Mouse (Mus musculus): Measurements from ENCODE around the gene Myl9. TPM values are rescaled to one million over a fixed set of nuclear protein-coding genes. Genes with fewer than 3 reads are reported as not detected.

The Myl9 gene
- polyA plus RNA-seq, 1 experiment from 2014 or later, result 40.5 TPM

DNA sequence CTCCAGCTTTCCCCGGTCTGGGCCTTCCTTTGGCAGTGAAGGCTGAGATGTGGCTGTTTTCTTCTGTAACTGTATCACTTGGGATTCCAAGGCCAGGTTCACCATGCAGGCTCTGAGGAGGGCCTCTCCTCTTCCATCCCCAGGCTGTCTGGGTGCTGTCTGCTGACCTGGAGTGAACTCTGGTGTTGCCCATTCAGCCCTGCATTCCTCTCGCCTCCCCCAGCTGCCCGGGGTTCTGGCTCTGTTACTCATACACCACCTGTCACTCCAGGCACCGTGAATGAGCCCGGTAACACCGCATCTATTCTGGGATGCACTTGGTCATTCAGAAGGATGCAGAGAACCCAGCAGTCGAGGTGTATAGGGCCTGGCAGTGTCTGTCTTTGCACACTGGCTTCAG lies 38.4 kb upstream of the Myl9 start:
- H3K9me3 ChIP-seq (replicated peaks; ENCODE audit: control insufficient read depth, low read length), result no peaks in the 10 kb centered on the region
- WGBS, result 58% methylated on average over 7 of the region's 7 CpGs
- no peak overlapping the region for H3K9ac ChIP-seq (ENCODE audit: low read length)
- H3K27ac ChIP-seq (ENCODE audit: low read depth, low read length), result no peak overlapping the region
- no peak overlapping the region for H3K4me2 ChIP-seq (ENCODE audit: low read length)
- DNase-seq (ENCODE audit: low spot score) (no peak), ATAC-seq (no peak)
- H3K4me1 ChIP-seq (ENCODE audit: control insufficient read depth, insufficient read depth, low read length), result no peaks in the 10 kb centered on the region; the same call in 1 of the 2 replicates
- H3K27me3 ChIP-seq (replicated peaks; ENCODE audit: control insufficient read depth, insufficient read depth, low read length), result no peaks in the 10 kb centered on the region
- H3K36me3 ChIP-seq (ENCODE audit: control insufficient read depth, insufficient read depth, low read length), result 0 out of 2 replicates have a peak, but pooled peaks cover 11% of the 10 kb centered on the region
- H3K4me3 ChIP-seq (ENCODE audit: low read depth, low read length), result no peak overlapping the region

DNA sequence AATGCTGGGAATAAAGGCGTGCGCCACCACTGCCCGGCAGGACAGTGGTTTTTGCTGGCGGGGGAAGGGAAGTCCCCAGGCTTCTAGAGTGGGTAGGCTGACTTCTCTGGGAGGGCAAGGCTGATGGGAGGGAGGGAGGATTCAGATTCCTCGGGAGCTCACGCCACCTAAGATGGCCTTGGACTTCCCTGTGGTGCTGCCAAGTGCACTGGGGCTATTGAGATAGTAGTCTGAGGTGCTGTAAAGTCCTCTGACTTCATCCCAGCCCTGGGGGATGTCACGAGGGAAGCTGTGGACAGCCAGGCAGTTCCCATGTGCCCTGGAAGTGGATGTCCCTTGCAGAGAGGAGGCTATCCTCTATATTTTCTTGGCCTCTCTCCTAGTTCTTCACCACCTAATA lies 37.2 kb upstream of the Myl9 start:
- H3K4me2 ChIP-seq (ENCODE audit: low read length), result no peak overlapping the region
- ATAC-seq, result no peak
- no peaks in the 10 kb centered on the region for H3K9me3 ChIP-seq (replicated peaks; ENCODE audit: control insufficient read depth, low read length)
- H3K9ac ChIP-seq (ENCODE audit: low read length), result no peak overlapping the region
- no peak for DNase-seq (ENCODE audit: low spot score)
- H3K27me3 ChIP-seq (replicated peaks; ENCODE audit: control insufficient read depth, insufficient read depth, low read length), result no peaks in the 10 kb centered on the region
- no peak overlapping the region for H3K4me3 ChIP-seq (ENCODE audit: low read depth, low read length)
- WGBS, result 83% methylated on average over 7 of the region's 7 CpGs
- H3K27ac ChIP-seq (ENCODE audit: low read depth, low read length), result no peak overlapping the region
- H3K4me1 ChIP-seq (ENCODE audit: control insufficient read depth, insufficient read depth, low read length), result no peaks in the 10 kb centered on the region; the same call in 1 of the 2 replicates
- 0 out of 2 replicates have a peak, but pooled peaks cover 5% of the 10 kb centered on the region for H3K36me3 ChIP-seq (ENCODE audit: control insufficient read depth, insufficient read depth, low read length)

- Histone ChIP-seq H3K36me3 (ENCODE audit: control insufficient read depth, insufficient read depth, low read length) (peaks cover 18% of the 10 kb centered on the region), H3K4me1 (ENCODE audit: control insufficient read depth, insufficient read depth, low read length) (no peaks in the 10 kb centered on the region; the same call in 1 of the 2 replicates), H3K9me3 (replicated peaks; ENCODE audit: control insufficient read depth, low read length) (no peaks in the 10 kb centered on the region), H3K4me2 (ENCODE audit: low read length) (no peak overlapping the region), H3K9ac (ENCODE audit: low read length) (no peak overlapping the region), H3K4me3 (ENCODE audit: low read depth, low read length) (no peak overlapping the region), H3K27me3 (replicated peaks; ENCODE audit: control insufficient read depth, insufficient read depth, low read length) (no peaks in the 10 kb centered on the region), H3K27ac (ENCODE audit: low read depth, low read length) (no peak overlapping the region)
- WGBS, result 91% methylated on average over 9 of the region's 9 CpGs
- ATAC-seq (no peak), DNase-seq (ENCODE audit: low spot score) (no peak)
Measured at GRCm38 (mm10) chr2:156741265-156741664, 34.0 kb upstream of the Myl9 start.

DNA sequence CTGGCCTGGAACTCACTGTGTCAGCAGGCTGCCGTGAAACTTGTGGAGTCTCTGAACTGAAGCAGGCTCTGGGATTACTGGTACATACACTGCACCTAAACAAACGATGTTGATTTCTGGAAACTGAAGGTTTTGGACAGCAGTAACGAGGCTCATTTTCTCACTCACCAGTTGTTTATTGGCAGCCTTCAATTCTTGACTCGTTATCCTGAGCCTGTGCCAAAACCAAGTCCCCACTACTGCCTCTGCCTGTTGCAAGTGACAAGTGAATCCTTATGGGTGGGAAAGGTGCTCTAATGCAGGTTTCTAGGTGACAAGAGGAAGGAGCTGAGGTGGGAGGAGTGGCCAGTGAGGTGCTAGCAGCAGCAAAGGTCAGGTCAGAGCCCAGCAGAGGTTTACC lies 33.2 kb upstream of the Myl9 start:
- H3K4me2 ChIP-seq (ENCODE audit: low read length), result no peak overlapping the region
- no peak for DNase-seq (ENCODE audit: low spot score)
- no peaks in the 10 kb centered on the region; the same call in 1 of the 2 replicates for H3K4me1 ChIP-seq (ENCODE audit: control insufficient read depth, insufficient read depth, low read length)
- H3K27me3 ChIP-seq (replicated peaks; ENCODE audit: control insufficient read depth, insufficient read depth, low read length), result no peaks in the 10 kb centered on the region
- H3K36me3 ChIP-seq (ENCODE audit: control insufficient read depth, insufficient read depth, low read length), result peaks cover 21% of the 10 kb centered on the region
- H3K27ac ChIP-seq (ENCODE audit: low read depth, low read length), result no peak overlapping the region
- no peak overlapping the region for H3K4me3 ChIP-seq (ENCODE audit: low read depth, low read length)
- H3K9ac ChIP-seq (ENCODE audit: low read length), result no peak overlapping the region
- 19% methylated on average over 4 of the region's 4 CpGs for WGBS
- ATAC-seq, result no peak
- H3K9me3 ChIP-seq (replicated peaks; ENCODE audit: control insufficient read depth, low read length), result no peaks in the 10 kb centered on the region

DNA sequence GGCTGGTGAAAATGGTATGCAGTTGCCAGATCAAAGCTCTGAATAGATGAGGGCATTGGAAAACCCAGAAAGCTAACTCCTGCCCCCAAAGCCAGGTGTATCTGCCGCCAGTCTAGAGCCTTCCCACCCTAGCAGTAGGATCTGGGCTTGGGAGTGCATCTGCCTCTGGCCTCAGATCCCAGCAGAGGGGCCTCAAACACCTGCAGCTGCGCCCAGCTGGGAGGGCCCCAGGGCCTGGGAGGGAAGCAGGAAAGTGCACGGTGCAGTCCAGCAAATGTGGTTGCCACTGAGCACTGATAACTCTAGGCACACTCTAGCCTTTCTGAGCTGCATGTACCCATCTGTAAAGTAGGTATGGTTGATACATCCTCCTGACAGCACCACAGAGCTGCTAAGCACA lies 32.0 kb upstream of the Myl9 start:
- Histone ChIP-seq H3K4me1 (ENCODE audit: control insufficient read depth, insufficient read depth, low read length) (no peaks in the 10 kb centered on the region; the same call in 1 of the 2 replicates), H3K36me3 (ENCODE audit: control insufficient read depth, insufficient read depth, low read length) (peaks cover 33% of the 10 kb centered on the region), H3K9ac (ENCODE audit: low read length) (no peak overlapping the region), H3K27me3 (replicated peaks; ENCODE audit: control insufficient read depth, insufficient read depth, low read length) (no peaks in the 10 kb centered on the region), H3K9me3 (replicated peaks; ENCODE audit: control insufficient read depth, low read length) (no peaks in the 10 kb centered on the region), H3K27ac (ENCODE audit: low read depth, low read length) (no peak overlapping the region; the same call in 1 of the 2 replicates), H3K4me2 (ENCODE audit: low read length) (no peak overlapping the region), H3K4me3 (ENCODE audit: low read depth, low read length) (no peak overlapping the region)
- ATAC-seq, result no peak
- DNase-seq (ENCODE audit: low spot score), result no peak
- WGBS, result 78% methylated on average over 3 of the region's 3 CpGs

DNA sequence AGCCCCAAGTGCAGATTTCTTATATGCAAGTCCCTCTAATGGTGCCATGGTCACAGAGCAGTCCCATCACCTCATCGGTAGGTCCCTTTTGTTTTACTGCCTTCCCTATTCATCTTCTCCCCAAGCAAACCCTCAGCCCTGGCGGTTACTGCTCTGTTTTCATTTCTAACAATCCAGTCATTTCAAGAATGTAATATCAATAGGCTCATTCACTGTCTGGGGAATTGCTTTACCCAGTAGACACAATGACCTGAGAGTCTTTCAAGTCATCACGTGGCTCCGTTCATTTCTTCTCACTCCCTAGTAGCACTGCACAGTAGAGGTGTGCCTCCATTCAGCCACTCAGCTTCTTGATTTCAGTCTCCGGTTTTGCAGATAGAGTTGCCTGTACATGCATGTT lies 30.8 kb upstream of the Myl9 start:
- H3K9me3 ChIP-seq (replicated peaks; ENCODE audit: control insufficient read depth, low read length), result no peaks in the 10 kb centered on the region
- DNase-seq (ENCODE audit: low spot score) (no peak), ATAC-seq (no peak)
- H3K36me3 ChIP-seq (ENCODE audit: control insufficient read depth, insufficient read depth, low read length), result peaks cover 44% of the 10 kb centered on the region
- H3K9ac ChIP-seq (ENCODE audit: low read length), result no peak overlapping the region
- H3K4me1 ChIP-seq (ENCODE audit: control insufficient read depth, insufficient read depth, low read length), result no peaks in the 10 kb centered on the region; the same call in 1 of the 2 replicates
- 53% methylated on average over 5 of the region's 5 CpGs for WGBS
- H3K4me3 ChIP-seq (ENCODE audit: low read depth, low read length), result no peak overlapping the region
- H3K4me2 ChIP-seq (ENCODE audit: low read length), result no peak overlapping the region
- H3K27ac ChIP-seq (ENCODE audit: low read depth, low read length), result no peak overlapping the region
- no peaks in the 10 kb centered on the region for H3K27me3 ChIP-seq (replicated peaks; ENCODE audit: control insufficient read depth, insufficient read depth, low read length)

GRCm38 (mm10) chr2:156747315-156747714 lies 27.9 kb upstream of the Myl9 start:
- no peak overlapping the region for H3K4me2 ChIP-seq (ENCODE audit: low read length)
- H3K36me3 ChIP-seq (ENCODE audit: control insufficient read depth, insufficient read depth, low read length), result peaks cover 67% of the 10 kb centered on the region
- DNase-seq (ENCODE audit: low spot score), result no peak
- no peaks in the 10 kb centered on the region for H3K4me1 ChIP-seq (ENCODE audit: control insufficient read depth, insufficient read depth, low read length)
- H3K27me3 ChIP-seq (replicated peaks; ENCODE audit: control insufficient read depth, insufficient read depth, low read length), result no peaks in the 10 kb centered on the region
- no peak overlapping the region for H3K27ac ChIP-seq (ENCODE audit: low read depth, low read length)
- WGBS, result 93% methylated on average over 3 of the region's 3 CpGs
- no peaks in the 10 kb centered on the region for H3K9me3 ChIP-seq (replicated peaks; ENCODE audit: control insufficient read depth, low read length)
- no peak overlapping the region for H3K4me3 ChIP-seq (ENCODE audit: low read depth, low read length)
- H3K9ac ChIP-seq (ENCODE audit: low read length), result no peak overlapping the region
- ATAC-seq, result no peak

- Histone ChIP-seq H3K4me1 (ENCODE audit: control insufficient read depth, insufficient read depth, low read length) (no peaks in the 10 kb centered on the region), H3K36me3 (ENCODE audit: control insufficient read depth, insufficient read depth, low read length) (peaks cover 84% of the 10 kb centered on the region), H3K9me3 (replicated peaks; ENCODE audit: control insufficient read depth, low read length) (no peaks in the 10 kb centered on the region), H3K27me3 (replicated peaks; ENCODE audit: control insufficient read depth, insufficient read depth, low read length) (no peaks in the 10 kb centered on the region), H3K27ac (ENCODE audit: low read depth, low read length) (no peak overlapping the region), H3K9ac (ENCODE audit: low read length) (no peak overlapping the region), H3K4me3 (ENCODE audit: low read depth, low read length) (no peak overlapping the region), H3K4me2 (ENCODE audit: low read length) (no peak overlapping the region)
- no peak for DNase-seq (ENCODE audit: low spot score)
- no peak for ATAC-seq
- 95% methylated on average over 8 of the region's 8 CpGs for WGBS
Measured at GRCm38 (mm10) chr2:156749687-156750086, 25.5 kb upstream of the Myl9 start.

GRCm38 (mm10) chr2:156756937-156757336 lies 18.3 kb upstream of the Myl9 start:
- H3K4me3 ChIP-seq (ENCODE audit: low read depth, low read length), result no peak overlapping the region
- H3K9me3 ChIP-seq (replicated peaks; ENCODE audit: control insufficient read depth, low read length), result 0 out of 2 replicates have a peak, but pooled peaks cover 5% of the 10 kb centered on the region
- H3K4me1 ChIP-seq (ENCODE audit: control insufficient read depth, insufficient read depth, low read length), result no peaks in the 10 kb centered on the region
- H3K4me2 ChIP-seq (ENCODE audit: low read length), result no peak overlapping the region
- H3K36me3 ChIP-seq (ENCODE audit: control insufficient read depth, insufficient read depth, low read length), result peaks cover 89% of the 10 kb centered on the region
- 98% methylated on average over 9 of the region's 9 CpGs for WGBS
- H3K9ac ChIP-seq (ENCODE audit: low read length), result no peak overlapping the region
- ATAC-seq (no peak), DNase-seq (ENCODE audit: low spot score) (no peak)
- no peak overlapping the region for H3K27ac ChIP-seq (ENCODE audit: low read depth, low read length)
- no peaks in the 10 kb centered on the region for H3K27me3 ChIP-seq (replicated peaks; ENCODE audit: control insufficient read depth, insufficient read depth, low read length)
